10 mouse cellular contexts compared by ENCODE assay signal in the genomic region with DNA sequence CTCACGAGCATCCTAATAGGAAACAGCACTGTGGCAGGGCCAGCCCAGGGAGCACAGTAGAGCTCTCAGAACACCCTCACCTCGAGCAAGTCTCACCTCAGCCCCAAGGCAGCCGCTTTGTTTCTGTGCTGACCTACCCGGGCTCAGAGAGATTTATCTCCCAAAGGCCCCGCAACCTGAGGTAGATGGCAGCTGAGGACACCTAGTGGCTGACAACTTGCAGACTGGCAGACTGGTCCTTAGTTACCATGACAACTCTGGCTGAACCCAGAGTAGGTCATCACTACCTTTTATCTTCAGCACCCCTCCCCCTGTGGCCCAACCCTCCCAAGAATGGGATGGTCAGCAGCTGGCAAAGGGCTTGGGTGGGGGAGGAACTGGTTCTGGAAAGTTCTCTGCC. TPM values are rescaled to one million over a fixed set of nuclear protein-coding genes. Genes with fewer than 3 reads are reported as not detected.
DNase-seq lines count a peak whose midpoint lies in the region; ATAC-seq and TF ChIP-seq lines count a peak whose summit lies in the region.
"Had no signal": no experiment of that assay in that cellular context is flagged by ENCODE, and none has a peak within 500 bp of the region (broad histone marks: within the 10 kb centered on the region; RNA-seq: fewer than 3 reads in every experiment).

No protein-coding gene starts in this region.

- H3K36me3 ChIP-seq in heart, adult 2 months (ENCODE audit: control insufficient read depth, insufficient read depth, low read length), result no peaks in the 10 kb centered on the region
- H3K36me3 ChIP-seq in midbrain, embryonic 13.5 days, result no peaks in the 10 kb centered on the region
- H3K36me3 ChIP-seq in midbrain, embryonic 11.5 days (ENCODE audit: control insufficient read depth, insufficient read depth, low read length), result no peaks in the 10 kb centered on the region
- H3K36me3 ChIP-seq: heart, embryonic 15.5 days; lung, embryonic 15.5 days had no signal

- ATAC-seq in midbrain, embryonic 13.5 days, result 0 out of 2 replicates have a peak, but pooled peaks have one; percentile 27
- ATAC-seq in midbrain, embryonic 11.5 days (ENCODE audit: low FRiP score), result no peak

- H3K4me2 ChIP-seq in midbrain, embryonic 13.5 days (replicated peaks), result no peak overlapping the region
- H3K4me2 ChIP-seq in midbrain, embryonic 11.5 days, result no peak overlapping the region
- H3K4me2 ChIP-seq: heart, embryonic 15.5 days; lung, embryonic 15.5 days had no signal

- no peaks in the 10 kb centered on the region for H3K27me3 ChIP-seq in heart, adult 2 months (ENCODE audit: control insufficient read depth, insufficient read depth, low read length)
- no peaks in the 10 kb centered on the region for H3K27me3 ChIP-seq in midbrain, embryonic 13.5 days
- H3K27me3 ChIP-seq in midbrain, embryonic 11.5 days (ENCODE audit: control insufficient read depth, insufficient read depth, low read length), result no peaks in the 10 kb centered on the region; the same call in 1 of the 2 replicates
- H3K27me3 ChIP-seq: lung, embryonic 15.5 days had no signal

- TF ChIP-seq CTCF in heart, adult 2 months (IDR thresholded peaks at IDR 0.05), result peak; percentile 55
- TF ChIP-seq CTCF in bone marrow macrophage, adult 2 months (IDR thresholded peaks at IDR 0.05; ENCODE audit: low read depth, low read length), result peak; percentile 58

- H3K4me3 ChIP-seq in heart, adult 2 months, result no peak overlapping the region
- H3K4me3 ChIP-seq in midbrain, embryonic 13.5 days (replicated peaks), result no peak overlapping the region
- no peak overlapping the region for H3K4me3 ChIP-seq in midbrain, embryonic 11.5 days (ENCODE audit: low read depth, low read length)
- H3K4me3 ChIP-seq in bone marrow macrophage, adult 2 months (ENCODE audit: insufficient read depth, low read length), result no peak overlapping the region
- H3K4me3 ChIP-seq: heart, embryonic 15.5 days; lung, embryonic 15.5 days had no signal

- TF ChIP-seq EP300 in heart, adult 2 months (IDR thresholded peaks at IDR 0.05; ENCODE audit: insufficient read depth, low read depth, low read length), result no peak

- H3K79me2 ChIP-seq in heart, adult 2 months (replicated peaks; ENCODE audit: control insufficient read depth, insufficient read depth, low read length), result no peaks in the 10 kb centered on the region

- WGBS in heart, adult 2 months, result 53% methylated on average over 5 of the region's 5 CpGs
- WGBS in midbrain, embryonic 13.5 days, result 20% methylated on average over 5 of the region's 5 CpGs
- WGBS in midbrain, embryonic 11.5 days, result 31% methylated on average over 5 of the region's 5 CpGs

- intact Hi-C loops in heart, adult 2 months (cut with DNase I), result loop anchor here (5.0 kb wide), 1 partner anchor 99 kb away; no protein-coding TSS in a partner anchor
- intact Hi-C loops in heart, postnatal 36 days (cut with DNase I), result no loop called here

- TF ChIP-seq POLR2A in heart, adult 2 months (IDR thresholded peaks at IDR 0.05; ENCODE audit: insufficient read depth, low read depth, low read length), result no peak
- TF ChIP-seq POLR2A in bone marrow macrophage, adult 2 months (IDR thresholded peaks at IDR 0.05; ENCODE audit: borderline replicate concordance, low read depth, low read length), result no peak

- no peak overlapping the region for H3K27ac ChIP-seq in heart, adult 2 months
- H3K27ac ChIP-seq in midbrain, embryonic 13.5 days, result no peak overlapping the region
- H3K27ac ChIP-seq in midbrain, embryonic 11.5 days (ENCODE audit: low read depth, low read length), result no peak overlapping the region
- no peak overlapping the region for H3K27ac ChIP-seq in bone marrow macrophage, adult 2 months (ENCODE audit: insufficient read depth, low read depth, low read length)
- H3K27ac ChIP-seq: heart, embryonic 15.5 days; lung, embryonic 15.5 days had no signal

- H3K4me1 ChIP-seq in heart, adult 2 months (ENCODE audit: control insufficient read depth, insufficient read depth, low read length), result peaks cover 3% of the 10 kb centered on the region
- no peaks in the 10 kb centered on the region for H3K4me1 ChIP-seq in midbrain, embryonic 13.5 days (replicated peaks)
- H3K4me1 ChIP-seq in midbrain, embryonic 11.5 days (ENCODE audit: control insufficient read depth, insufficient read depth, low read length), result no peaks in the 10 kb centered on the region
- peaks cover 3% of the 10 kb centered on the region; the same call in 1 of the 2 replicates for H3K4me1 ChIP-seq in bone marrow macrophage, adult 2 months (ENCODE audit: control insufficient read depth, insufficient read depth, low read length)

- no peak overlapping the region for H3K9ac ChIP-seq in heart, adult 2 months (ENCODE audit: low read depth, low read length)
- no peak overlapping the region for H3K9ac ChIP-seq in midbrain, embryonic 13.5 days (replicated peaks)
- H3K9ac ChIP-seq in midbrain, embryonic 11.5 days (ENCODE audit: low read length), result no peak overlapping the region
- H3K9ac ChIP-seq: heart, embryonic 15.5 days; lung, embryonic 15.5 days had no signal

- DNase-seq in heart, adult 2 months, result no peak
- no peak for DNase-seq in heart, postnatal 36 days
- no peak for DNase-seq in midbrain, embryonic 11.5 days (ENCODE audit: low spot score, missing footprints)
- peak; percentile 69 for DNase-seq in retina, embryonic 14.5 days (ENCODE audit: low spot score)
- no peak for DNase-seq in T-cell, adult 2 months (ENCODE audit: low spot score)
- no peak for DNase-seq in gastrocnemius, adult 8-10 months (ENCODE audit: low spot score in 2 of 2)

- no peaks in the 10 kb centered on the region for H3K9me3 ChIP-seq in midbrain, embryonic 13.5 days
- no peaks in the 10 kb centered on the region for H3K9me3 ChIP-seq in midbrain, embryonic 11.5 days (ENCODE audit: control insufficient read depth, low read length)
- H3K9me3 ChIP-seq: heart, embryonic 15.5 days; lung, embryonic 15.5 days had no signal

RNA-seq across cellular contexts. Expression of gene Htra3, which starts 16.2 kb away (rescaled TPM):
- total RNA-seq in heart, adult 2 months (2021), result 100 to 1,000 TPM; 101 to 102 TPM
- polyA plus RNA-seq in heart, adult 2 months (2012; rRNA removed), result 130 and 147 TPM in 2 replicates
- 100 to 1,000 TPM; 105 to 136 TPM for total RNA-seq in heart, postnatal 36 days (2021)
- 9.3 and 10.4 TPM in 2 replicates for polyA plus RNA-seq in midbrain, embryonic 13.5 days (2015; fragmentation: Nextera tagmentation; extraction: Ambion mirVana)
- 6.0 and 7.6 TPM in 2 replicates for polyA plus RNA-seq in midbrain, embryonic 11.5 days (2014; fragmentation: Nextera tagmentation; extraction: Ambion mirVana)
- polyA plus RNA-seq in bone marrow macrophage, adult 2 months (2012; ENCODE audit: insufficient read depth, insufficient read length, missing spikeins), result 0.98 and 1.1 TPM in 2 replicates
- total RNA-seq in gastrocnemius, adult 8-10 months (2022), result 10 to 100 TPM; 19.9 to 34.2 (median 25.1) TPM

RNA-seq across cellular contexts. Expression of gene Sh3tc1, which starts 44.0 kb away (rescaled TPM):
- 1 to 10 TPM; 5.7 to 7.2 TPM for total RNA-seq in heart, adult 2 months (2021)
- 6.3 and 6.8 TPM in 2 replicates for polyA plus RNA-seq in heart, adult 2 months (2012; rRNA removed)
- total RNA-seq in heart, postnatal 36 days (2021), result 1 to 10 TPM; 7.0 to 9.9 TPM
- polyA plus RNA-seq in midbrain, embryonic 13.5 days (2015; fragmentation: Nextera tagmentation; extraction: Ambion mirVana), result 2.7 and 3.8 TPM in 2 replicates
- polyA plus RNA-seq in midbrain, embryonic 11.5 days (2014; fragmentation: Nextera tagmentation; extraction: Ambion mirVana), result 2.3 and 3.2 TPM in 2 replicates
- polyA plus RNA-seq in bone marrow macrophage, adult 2 months (2012; ENCODE audit: insufficient read depth, insufficient read length, missing spikeins), result 18.2 and 23.0 TPM in 2 replicates
- total RNA-seq in gastrocnemius, adult 8-10 months (2022), result 1 to 10 TPM; 1.4 to 2.9 (median 1.9) TPM

Comparison
In these comparisons a context has a peak if more than half of its experiments do, and no peak if none do; other contexts are left out.
1. RNA of gene Htra3, which starts 16.2 kb away (polyA plus RNA-seq): 130 to 147 TPM in heart, adult 2 months; 9.3 to 10.4 TPM in midbrain, embryonic 13.5 days, 6.0 to 7.6 TPM in midbrain, embryonic 11.5 days and 0.98 to 1.1 TPM in bone marrow macrophage, adult 2 months; every median in the first group is over 10 times any median in the second.